Mouse (Mus musculus): ENCODE results near the gene Cdc37.
A peak's percentile ranks its signal among the peaks of the same experiment; 100 is the strongest.

Cdc37 gene

DNA sequence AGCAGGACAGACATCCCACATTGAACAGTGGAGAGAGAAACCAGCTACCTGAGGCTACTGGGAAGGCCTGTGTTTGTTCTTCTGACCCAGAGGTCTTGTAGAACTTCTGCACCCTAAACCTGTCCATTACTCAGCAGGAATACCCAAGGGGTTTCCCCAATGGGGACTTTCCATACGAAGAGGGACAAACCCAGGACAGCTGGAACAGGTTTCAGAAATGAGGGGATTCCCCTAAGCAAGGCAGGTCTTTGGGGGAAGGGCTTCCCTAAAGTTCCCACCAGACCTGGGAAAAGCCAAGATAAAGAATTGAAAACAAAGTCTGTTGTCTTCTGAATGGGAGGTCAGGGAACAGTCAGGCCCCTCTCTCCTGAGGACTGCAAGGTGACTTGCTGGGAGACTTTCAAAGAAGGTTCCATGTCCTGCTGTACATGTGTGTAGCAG, 13.8 kb downstream of the Cdc37 start:
- no peak for DNase-seq (ENCODE audit: inconsistent ontology term)

DNA sequence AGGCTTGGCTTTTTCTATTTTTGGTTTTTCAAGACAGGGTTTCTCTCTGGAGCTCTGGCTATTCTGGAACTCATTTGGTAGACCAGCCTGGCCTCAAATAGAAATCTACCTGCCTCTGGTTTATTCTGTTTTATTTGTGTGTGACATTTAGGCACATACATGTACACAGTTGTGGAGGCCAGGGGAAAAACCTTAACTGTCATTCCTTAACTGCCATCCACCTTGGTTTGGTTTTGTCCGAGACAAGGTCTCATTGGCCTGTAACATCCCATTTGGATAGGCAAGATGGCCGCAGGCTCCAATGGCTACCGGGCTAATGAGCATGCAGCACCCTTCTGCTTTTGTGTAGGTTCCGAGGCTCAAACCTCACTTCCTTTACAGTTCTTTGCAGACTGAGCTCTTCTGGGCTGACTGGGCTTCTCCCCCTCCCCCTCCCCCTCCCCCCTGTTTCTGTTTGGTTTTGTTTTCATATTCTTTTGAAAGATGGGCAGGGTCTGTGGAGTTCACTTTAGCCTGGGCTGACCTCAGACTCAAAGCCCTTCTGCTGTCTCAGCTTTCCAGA, 14.4 kb downstream of the Cdc37 start:
- DNase-seq (ENCODE audit: inconsistent ontology term): no peak

DNA sequence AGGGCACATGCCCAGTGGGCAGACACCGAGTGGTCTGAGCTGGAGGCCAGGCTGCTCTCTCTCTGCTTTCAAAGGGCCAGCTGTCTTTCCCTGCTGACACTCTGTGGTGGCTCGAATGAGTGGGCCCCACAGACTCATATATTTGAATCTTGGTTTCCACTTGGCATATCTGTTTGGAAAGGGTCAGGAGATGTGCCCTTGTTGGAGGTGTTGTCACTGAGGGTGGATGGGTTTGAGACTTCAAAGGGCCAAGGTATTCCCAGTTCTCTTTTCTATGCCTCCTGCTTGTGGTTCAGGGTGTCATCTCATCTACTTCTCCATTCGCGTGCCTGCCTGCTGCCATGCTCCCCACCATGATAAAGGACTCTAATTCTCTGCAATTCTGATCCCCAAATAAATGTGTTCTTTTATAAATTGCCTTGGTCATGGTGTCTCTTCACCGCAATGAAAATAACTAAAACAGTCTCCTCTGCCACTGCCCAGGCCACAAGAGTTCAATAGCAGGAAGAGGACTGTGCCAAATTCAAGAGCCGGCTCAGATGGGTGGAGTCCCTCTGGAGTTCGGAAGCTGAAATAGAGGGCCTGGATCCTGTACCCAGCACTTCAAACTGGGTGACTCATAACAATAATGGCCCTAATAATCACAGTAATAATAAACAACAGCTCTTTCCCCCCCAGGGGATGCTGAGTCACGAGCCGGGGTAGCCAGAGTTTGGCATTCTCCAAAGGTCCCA, 15.0 kb downstream of the Cdc37 start:
- peak; percentile 86 for DNase-seq (ENCODE audit: inconsistent ontology term)

DNA sequence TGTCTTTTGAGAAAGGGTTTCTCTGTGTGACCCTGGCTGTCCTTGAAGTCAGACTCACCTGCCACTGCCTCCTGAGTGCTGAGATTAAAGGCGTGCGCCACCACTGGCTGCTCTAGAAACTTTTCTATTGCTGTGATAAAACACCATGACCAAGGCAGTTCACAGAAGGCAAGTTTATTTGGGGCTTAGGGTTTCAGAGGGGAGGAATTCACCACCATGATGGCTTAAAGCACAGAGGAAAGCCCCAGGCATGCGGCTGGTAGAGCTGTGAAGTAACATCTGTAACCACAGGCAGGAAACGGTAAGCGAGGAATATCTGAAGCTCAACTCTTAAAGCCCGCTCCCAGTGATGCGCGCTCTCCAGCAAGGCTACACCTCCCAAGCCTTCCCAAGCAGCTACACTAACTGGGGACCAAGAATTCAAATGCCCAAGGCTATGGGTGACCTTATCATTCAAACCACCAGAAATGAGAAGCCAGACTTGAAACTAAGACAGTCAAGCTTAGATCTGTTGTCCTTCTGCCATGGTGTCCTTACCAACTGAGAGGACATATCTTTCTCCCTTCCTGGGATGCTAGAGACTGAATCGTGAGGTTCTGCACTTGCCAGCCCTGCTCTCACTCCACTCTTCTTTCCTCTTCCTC, 16.6 kb downstream of the Cdc37 start:
- DNase-seq (ENCODE audit: inconsistent ontology term): no peak

DNA sequence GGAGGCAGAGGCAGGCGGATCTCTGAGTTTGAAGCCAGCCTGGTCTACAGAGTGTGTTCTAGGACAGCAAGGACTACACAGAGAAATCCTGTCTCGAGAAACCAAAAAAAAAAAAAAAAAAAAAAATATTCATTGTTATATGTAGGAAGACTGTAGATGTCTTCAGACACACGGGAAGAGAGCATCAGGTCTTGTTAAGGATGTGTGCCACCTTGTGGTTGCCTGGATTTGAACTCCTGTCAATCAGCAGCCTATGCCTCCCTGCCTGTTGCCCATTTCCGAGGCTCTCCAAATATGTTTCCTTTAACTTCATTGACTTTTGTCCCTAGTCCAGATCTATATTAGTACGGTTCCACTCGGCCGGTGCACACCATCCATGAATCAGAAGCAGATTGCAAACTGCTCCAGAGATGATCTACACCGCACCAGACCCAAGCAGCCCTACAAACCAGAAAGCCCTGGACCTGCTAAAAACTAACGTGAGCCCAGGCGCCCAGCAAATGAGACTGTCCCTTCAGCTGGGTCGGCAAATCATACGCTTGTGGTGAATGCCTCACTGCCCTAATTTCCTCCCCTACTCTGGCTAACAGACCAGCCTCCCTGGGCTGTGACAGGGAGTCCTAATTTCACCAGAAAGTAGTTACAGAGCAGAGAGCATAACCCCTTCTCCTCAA, 17.5 kb downstream of the Cdc37 start:
- DNase-seq (ENCODE audit: inconsistent ontology term): no peak

DNA sequence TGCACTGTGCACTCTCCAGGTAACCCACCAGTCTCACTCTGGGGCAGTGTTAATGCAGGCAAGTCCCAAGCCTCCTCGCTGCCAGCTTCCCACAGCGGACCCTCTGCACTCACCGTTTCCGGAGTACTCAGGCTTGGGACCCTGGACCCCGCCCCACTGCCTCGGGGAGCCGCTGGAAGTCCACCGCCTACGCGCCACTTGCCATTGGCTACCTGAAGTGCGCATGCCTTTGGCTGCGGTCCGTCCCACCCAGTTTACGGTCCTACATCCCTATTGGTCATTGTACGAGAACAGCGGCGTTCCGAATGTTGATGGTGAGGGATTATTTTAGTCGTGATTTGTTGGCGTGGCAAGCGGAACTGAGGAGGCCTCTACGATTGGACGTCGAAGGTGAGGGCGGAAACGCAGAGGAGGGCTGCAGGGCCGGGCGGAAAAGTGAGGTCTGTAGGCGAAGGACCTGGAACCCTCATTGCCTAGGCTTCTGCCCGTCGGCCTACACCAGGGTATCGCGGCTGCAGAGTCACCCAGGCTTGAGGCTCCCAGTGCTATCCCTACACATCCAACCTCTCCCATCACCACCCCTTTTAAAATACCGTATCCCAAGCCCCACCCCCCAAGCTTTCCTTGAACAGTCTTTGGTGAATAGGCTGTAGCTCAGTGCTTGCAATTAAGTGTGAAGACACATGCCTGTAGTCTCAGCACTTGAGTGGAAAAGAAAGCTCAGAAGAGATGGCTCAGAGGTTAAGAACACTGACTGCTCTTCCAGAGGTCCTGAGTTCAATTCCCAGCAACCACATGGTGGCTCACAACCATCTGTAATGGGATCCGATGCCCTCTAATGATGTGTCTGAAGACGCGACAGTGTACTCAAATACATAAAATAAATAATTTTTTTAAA, 18.5 kb downstream of the Cdc37 start, which contains the start of gene Tyk2:
Tyk2 (minus strand) TSS at position 185 of the 898 bp plus-strand sequence.
- peak; percentile 96 for DNase-seq (ENCODE audit: inconsistent ontology term)

DNA sequence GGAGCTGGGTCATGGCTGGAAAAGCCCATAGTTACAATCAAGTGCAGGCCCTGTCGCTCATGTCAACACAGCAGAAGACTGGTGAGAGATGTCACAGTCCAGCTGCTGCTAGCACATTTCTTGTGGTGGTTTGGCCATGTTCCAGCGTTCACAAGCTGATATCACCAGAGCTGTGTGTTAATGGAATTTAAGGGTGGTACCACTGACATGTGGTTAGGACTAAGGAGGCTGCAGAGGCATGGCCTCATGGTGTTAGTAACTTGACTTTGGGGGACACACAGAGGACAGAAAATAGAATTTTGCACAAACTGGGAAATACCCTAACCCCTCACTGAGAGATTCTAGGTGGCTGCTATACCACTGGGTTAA, 23.5 kb downstream of the Cdc37 start:
- DNase-seq (ENCODE audit: inconsistent ontology term): no peak

DNA sequence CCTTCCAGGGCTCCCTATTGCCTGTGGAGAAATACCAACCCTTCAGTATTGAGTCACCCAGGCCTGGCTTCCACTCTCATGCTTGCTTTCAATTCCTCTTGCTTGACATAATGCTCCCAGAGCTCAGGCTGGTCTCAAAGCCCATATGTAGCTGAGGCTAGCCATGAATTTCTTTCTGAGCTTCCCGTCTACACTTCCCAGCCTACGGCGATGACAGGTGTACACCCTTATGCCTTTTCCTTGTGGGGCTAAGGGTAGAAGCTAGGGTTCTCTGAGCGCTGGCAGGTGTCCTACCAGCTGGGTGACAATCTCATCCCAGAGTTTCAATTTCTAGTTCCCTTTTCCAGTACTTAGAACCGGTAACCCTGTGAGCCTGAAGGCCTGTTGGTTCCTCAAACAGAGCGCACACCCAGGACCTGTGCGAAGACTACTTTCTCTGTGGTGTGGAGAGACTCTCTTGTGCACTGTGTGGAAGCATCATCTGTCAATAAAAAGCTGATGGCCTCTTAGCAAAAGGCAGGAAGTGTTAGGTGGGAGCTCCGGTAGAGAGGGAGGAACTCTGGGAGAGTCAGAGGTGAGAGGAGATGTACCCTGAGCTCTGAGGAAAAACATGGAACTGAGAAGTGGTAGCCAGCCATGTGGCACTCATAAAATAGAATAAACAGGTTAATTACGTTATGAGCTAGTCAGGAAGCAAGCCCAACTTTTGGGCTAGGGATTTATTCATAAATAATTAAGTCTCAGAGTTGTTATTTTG, 24.1 kb downstream of the Cdc37 start:
- DNase-seq (ENCODE audit: inconsistent ontology term): no peak

DNA sequence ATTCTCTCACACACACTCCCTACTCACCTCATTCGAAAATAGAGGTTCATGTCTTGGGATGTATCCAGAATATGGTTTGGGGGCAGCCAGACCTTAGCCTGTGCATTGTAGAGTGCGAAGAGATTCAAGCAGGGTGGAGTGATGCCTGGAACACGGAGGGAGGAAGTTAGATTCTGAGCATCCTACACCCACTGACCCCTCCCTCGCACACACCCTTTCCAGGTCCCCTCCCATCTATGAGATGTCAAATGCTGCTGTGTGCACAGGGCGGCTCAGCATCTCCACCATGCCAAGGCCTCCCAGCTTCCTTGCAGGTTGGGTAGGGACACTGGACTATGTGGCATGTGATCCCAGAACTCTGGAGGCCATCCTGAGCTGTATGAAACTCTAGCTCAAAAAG, 24.9 kb downstream of the Cdc37 start:
- no peak for DNase-seq (ENCODE audit: inconsistent ontology term)

DNA sequence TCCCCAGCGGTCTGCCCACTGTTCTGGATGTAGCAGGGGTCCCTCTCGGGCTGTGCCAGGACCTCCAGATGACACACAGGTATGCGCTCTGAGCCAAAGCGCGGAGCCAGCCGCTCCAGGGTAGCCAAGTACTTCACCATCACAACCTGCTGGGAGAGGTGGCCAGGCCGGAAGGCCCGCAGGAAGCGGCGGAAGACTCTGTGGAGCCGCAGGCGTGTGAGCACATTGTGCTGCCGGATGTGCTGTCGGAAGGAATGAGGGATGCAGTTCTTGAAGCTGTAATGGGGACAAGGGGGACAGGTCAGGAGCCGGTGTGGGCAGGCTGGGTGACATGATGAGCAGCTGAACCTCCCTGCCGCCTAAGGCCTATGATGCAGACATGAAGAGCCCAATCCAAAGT, 28.3 kb downstream of the Cdc37 start:
- no peak for DNase-seq (ENCODE audit: inconsistent ontology term)

DNA sequence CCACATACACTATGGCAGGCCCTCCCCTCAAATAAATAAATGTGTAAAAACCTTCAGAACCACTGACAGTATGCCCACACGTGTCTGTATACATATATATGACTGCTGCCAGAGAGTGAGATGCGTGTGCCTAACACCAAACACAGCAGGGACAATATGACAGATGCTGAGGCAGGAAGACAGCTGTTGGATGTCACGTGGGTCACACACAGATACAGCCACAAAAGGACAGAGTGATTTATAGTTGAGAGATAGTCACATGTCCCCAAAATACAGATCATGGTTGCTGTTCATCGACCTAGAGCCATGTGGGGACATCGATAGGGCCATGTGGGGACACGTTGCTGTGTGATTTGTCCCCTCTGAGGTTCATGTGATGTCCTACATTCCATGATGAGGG, 32.7 kb downstream of the Cdc37 start:
- no peak for DNase-seq (ENCODE audit: inconsistent ontology term)

DNA sequence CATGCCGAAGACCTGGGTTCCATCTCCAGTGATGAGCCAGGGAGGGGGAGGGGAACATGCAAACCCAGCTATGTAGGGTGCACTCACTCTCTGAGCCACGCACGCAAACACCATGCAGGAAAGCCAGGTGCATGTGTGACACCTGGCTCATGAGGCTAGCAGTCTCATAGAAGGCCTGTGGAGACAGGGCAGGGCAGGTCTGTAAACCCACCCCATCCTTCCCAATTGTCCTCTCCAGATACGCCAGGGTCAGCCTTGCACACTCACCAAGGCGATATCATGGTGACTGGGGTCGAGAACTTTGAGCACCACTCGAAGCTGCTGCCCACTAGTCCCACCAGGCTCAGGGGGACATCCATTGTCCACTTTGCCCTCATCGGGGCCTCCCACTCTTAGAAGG, 34.7 kb downstream of the Cdc37 start:
- no peak for DNase-seq (ENCODE audit: inconsistent ontology term)

DNA sequence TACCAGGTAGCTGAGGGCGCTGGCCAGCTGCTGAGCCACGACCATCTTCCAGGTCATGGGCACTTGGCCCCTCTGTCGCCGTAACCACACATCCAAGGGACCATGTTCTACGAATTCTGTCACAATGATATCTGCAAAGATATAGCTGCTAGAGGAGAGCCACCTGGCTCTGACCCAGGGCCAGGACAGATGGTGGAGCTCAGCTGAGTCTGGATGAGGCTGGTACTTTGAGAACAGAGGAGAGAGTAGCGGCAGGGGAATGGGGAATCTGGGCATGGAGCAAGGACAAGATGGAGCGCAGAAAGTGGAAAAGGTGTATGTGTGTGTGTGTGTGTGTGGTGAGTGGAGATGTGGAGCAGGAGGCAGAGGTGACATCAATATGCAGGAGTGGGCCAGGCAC, 35.6 kb downstream of the Cdc37 start:
- no peak for DNase-seq (ENCODE audit: inconsistent ontology term)

DNA sequence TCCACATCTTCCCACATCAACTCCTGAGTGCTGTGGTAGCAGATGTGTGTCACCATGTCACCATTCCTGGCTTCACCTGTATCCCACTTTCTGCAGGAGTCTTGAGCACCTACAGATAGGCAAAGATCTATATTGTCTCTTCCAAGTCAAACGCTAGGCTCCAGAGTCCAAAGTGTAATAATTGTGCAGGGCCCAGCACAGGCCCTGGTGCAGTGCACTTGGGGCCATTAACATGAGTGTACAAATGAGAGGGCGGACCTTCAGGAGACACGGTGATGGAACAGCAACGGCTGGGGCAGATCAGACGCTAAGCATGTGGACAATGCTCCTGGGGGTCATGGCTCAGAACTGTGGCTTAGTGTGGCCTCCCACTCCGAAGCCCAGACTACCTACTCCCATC, 36.0 kb downstream of the Cdc37 start:
- DNase-seq (ENCODE audit: inconsistent ontology term): no peak

DNA sequence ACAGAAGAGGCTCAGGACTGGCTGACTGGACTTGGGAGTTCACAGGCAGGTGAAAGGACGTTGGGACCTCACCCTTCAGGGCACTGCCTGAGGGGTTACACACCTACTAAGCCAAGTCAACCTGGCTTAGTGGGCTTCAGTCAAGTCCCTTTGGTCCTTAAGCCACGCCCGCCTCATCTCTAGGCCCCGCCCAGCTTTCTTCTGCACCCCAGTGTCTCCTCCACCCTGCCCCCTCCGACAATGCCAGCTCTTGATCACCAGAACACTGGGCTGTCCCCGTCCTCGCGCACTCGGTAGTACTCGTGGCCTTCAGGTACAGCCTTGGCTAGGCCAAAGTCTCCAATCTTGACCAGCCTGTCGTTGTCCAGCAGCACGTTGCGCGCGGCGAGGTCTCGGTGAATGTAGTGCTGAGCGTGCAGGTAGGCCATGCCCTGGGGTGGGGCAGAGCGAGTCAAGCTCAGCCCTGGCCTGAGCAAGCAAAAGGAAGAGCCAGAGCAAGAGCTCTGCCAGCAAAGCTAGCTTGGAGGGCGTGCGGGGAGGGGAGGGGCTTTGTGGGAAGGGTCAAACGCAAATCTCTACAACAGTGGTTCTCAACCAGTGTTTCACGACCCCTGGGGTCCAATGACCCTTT, 42.1 kb downstream of the Cdc37 start:
- DNase-seq (ENCODE audit: inconsistent ontology term): no peak

DNA sequence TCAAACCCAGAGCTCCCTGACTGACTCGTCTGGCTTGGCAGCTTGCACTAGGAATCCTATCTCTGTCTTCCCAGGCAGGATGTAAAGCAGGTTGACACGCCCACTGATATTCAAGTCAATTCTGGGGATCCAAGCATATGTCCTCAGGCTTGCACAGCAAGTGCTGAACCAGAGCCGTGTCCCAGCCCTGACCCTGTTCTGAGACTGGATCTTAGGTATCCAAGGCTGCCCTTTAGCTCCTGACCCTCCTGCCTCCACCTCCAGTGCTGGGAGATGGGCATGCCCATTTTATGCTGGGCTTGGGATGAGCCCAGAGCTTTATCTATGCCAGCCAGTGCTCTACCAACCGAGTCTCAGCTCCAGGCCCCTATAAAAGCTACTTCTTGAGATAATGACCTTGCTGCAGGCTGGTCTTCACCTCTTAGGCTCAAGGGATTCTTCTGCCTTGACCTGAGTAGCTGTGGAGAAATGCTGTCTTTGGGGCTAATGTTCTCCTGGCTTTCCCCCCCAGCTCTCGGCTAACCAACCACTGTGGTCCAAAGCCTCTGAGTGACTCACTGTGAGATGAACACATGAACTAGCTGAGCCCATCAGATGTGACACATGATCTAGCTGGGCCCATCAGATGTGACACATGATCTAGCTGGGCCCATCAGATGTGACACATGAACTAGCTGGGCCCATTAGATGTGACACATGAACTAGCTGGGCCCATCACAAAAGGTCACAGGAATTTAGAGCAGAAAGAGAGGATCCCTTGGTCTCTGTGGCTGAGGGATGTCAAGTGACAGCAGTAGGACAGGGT, 43.8 kb downstream of the Cdc37 start:
- no peak for DNase-seq (ENCODE audit: inconsistent ontology term)

DNA sequence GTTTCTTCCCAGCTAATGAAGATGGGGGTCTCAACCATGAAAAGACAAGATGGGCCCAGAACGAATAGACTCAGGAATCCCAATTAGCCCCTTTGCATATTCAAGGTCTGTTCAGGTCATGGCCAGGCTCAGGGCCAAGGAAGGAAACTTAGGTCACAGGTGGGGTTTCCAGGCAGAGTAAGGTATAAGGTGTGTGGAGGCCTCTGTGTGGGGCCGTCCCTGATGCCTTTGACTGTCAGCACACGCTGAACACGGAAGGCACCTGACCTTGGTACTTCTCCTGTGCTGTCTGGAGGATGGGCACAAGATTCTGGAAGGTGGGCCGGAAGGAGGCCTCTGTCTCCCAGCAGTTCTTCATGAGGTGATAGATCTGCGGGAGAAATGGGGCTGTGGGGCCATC, 45.0 kb downstream of the Cdc37 start:
- no peak for DNase-seq (ENCODE audit: inconsistent ontology term)

DNA sequence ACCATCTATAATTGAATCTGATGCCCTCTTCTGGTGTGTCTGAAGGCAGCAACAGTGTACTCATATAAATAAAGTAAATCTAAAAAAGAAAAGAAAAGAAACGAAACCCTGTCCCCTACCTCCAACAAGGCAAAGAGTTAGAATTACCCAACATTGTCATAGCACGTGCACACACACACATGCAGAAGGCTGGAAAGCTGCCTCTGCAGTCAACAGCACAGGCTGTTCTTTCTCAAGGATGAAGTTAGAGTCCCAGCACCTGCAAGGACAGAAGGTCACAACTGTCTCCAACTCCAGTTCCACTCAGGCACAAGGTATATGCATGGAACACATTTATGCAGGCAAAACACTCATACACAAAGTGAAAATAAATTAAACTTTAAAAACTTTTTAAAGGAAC, 47.7 kb downstream of the Cdc37 start:
- DNase-seq (ENCODE audit: inconsistent ontology term): no peak

DNA sequence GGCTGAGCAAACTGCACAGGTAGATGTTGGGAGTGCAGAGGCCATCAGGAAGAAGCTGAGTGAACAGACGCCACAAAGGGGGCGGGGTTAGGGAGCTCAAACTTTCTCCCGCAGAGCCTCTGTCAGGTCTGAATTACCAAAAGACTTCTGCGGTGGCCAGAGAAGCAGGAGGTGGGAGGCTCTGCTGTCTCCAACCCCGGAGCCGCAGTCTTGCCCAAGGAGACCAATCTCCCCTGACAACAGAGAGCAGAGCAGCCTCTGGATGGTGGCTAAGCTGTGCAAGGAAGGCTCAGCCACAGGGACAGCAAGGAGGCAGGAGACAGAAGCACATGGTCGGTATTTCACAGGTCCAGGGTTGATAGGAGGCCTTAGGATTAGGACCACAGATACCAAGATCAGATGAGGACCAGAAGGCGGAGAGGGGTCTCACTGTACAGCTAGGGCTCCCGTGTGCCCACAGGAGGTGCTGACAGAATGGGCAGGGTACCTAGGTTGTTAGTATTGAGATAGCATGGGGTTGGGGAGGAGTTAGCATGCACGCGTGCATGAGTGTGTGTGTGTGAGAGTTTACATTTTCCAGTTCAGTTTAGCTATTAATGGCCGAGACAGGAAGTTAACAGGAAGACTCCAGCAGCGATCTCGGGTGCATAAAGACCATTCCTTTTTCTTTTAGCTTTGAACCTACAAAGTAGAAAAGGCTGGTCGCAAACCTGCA, 49.2 kb downstream of the Cdc37 start:
- no peak for DNase-seq (ENCODE audit: inconsistent ontology term)
